Mouse (Mus musculus) urinary bladder, adult 2 months (tissue): ENCODE measurements around the gene Slc25a22. TPM values are rescaled to one million over a fixed set of nuclear protein-coding genes. Genes with fewer than 3 reads are reported as not detected.

Source experiments
- DNase-seq: peaks from one replicate; pipeline ENCODE4 v3.0.0; 2022; ENCODE audit warnings: low spot score
- polyA plus RNA-seq: library from polyadenylated mRNA; depleted of rRNA; stranded (reverse); fragments of >200 nt; gene quantifications from 2 replicates; pipeline ENCODE4 v1.2.3, GENCODE M21; 2012; rRNA removed

Slc25a22 gene
- 42.0 and 55.2 TPM in 2 replicates for polyA plus RNA-seq

DNA sequence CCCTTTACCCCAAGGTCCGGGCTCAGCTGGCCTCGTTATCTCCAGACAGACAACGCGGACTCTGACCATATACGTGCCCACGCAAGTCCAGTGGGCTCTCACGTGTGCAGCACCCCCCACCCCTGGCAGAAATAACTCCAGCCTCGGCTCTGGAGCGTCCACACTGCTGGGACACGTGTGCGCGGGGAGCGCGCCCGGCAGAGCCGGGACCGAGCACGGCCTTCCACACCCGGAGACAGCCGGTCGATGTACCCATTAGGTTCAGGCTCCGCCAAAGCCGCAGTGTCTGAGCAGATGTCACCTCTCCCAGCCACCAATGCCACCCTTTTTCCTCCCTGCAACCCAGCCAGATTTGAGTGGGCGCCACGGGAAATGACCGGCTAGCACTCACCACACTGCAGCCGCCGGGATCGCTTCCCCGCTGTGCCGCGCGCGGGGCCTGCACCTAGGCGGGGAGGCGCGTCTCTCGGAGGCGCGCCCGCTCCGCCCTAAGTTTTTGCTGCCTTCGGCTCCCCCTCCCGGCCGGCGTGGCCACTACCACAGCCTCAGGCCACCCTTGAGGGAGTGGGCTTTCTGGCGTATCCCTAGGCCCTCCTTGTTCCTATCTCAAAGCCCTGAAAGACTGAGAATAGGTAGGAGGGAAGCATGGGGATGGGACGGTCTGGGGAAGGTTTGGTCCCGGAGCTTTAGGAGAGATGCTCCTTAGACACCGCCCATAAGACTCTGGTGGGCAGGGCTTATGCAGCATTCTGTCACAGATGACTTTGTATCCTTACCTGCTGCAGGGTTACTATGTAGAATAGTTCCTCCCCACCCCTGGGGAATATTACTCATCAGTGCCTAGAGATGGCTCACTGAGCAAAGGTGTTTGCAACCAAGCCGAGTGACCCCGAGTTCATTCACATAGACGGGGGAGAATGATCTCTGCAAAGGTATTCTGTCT lies at the start of gene Slc25a22:
TSS of gene Slc25a22 (minus strand) at position 715 of the 943 bp plus-strand sequence.
- DNase-seq, result no peak

DNA sequence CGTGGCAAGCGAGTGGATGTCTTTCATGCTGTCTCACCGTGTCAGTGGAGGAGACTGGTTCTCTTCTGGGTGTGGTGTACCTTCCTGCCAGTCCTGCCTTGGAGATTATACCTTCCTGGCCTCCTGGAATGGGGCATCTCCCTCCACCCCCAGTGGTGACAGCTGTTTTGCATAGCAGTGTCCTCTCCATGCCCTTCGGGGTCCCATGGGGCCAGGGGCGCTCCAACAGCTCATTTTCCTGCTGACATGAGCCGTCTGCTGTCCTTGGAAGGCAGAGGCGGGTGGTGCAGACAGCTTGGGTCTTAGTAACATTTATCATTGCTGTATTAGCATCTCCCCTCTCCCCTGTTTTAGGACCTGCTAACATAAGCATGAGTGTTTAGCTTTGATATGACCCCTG lies 49.4 kb upstream of the Slc25a22 start:
- DNase-seq, result no peak

DNA sequence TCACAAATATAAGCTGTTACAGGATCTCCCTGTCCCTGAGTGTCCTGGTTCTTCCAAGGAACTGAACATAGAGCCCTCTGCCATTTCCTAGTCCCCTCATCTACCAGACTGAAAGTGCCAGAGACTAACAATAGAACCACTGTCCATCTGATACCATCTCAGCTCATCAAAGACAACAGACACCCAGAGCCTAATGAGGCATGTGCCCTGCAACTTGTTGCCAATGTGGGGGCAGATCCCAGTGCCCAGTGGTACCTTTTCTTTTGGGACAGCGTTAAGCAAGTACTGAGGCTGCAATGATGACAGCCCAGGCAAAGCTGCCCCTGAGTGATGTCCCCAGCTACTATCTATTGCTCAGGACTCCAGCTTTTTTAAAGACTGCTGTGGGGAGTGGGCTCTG lies 48.5 kb upstream of the Slc25a22 start:
- no peak for DNase-seq

DNA sequence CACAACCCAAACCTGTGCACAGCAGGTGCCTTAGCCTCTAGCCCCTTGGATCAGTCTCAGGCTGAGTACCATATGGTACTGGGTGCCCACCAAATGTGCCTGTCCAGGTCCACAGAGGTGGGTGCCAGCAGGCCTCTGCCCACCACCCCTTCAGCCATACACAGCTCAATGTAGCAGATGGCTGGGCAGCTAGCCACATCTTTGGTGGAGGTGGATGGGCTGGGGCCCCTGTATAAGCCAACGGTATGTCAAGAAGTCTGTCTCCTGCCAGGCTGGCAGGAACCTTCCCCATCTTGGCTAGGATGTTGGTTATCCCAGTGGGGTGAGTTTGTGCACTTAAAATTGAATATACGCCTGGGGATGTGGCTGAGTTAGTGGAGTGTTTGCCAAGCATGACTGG lies 47.9 kb upstream of the Slc25a22 start:
- no peak for DNase-seq

DNA sequence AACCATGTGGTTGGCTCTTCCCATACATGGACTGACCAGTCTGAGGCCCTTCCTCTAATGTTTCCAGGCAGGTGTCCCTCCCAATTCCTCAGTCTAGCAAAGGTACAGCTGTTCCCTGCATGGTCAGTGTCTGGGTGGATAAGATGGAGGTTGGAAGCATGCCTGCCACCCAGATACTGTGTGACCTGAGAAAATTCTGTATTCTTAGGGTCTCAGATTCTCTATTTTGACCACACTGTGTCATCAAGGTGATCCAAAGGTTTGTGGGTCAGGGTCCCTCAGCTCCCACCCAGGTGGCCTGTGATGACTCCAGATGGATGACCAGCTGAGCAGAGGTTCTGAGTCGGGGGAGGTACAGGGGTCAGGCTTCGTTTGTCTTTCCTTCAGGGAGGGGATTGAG lies 47.5 kb upstream of the Slc25a22 start:
- no peak for DNase-seq

DNA sequence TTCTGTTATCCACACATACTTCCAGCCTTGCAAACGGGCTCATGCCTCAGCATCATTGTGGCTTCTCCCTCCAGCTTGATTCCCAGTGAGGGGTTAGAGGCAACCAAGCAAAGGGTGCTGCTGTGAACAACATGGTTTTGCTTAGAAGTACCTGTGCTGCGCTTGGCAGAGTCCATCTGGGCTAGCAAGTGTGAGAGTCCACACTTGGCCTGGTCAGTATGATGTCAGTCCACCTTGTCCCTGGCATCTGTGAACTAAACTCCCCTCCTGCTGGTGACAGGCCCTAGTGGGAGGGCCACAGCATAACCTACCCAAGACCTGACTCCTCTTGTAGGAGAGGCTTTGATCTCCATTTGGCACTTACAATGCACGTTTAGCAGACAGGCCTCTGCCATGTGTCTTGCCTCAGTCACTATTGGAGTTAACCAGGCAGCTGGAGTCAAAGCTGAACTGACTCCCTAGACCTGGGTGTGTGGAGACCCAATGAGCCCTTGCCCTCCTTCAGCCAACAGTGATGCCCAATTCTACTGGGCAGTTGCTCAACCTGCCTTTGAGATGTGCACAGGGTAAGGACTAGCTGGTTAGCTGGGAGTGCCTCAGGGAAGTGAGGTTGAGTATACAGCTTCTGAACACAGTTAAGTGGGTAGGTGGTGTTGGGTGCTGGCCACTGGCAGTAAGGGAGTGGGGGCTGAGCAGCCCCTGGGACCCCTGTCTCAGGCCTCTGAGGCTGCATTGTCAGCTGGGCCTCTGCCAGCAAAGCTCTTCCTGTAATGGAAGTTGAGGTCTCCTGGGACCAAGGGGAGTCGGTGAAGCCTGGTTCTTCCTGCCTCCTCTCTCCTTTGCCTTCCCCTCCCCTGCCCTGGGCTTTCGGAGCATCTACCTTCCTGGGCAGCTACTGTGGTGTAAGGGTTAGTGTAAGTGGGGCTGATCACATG lies 46.8 kb upstream of the Slc25a22 start:
- DNase-seq, result no peak

DNA sequence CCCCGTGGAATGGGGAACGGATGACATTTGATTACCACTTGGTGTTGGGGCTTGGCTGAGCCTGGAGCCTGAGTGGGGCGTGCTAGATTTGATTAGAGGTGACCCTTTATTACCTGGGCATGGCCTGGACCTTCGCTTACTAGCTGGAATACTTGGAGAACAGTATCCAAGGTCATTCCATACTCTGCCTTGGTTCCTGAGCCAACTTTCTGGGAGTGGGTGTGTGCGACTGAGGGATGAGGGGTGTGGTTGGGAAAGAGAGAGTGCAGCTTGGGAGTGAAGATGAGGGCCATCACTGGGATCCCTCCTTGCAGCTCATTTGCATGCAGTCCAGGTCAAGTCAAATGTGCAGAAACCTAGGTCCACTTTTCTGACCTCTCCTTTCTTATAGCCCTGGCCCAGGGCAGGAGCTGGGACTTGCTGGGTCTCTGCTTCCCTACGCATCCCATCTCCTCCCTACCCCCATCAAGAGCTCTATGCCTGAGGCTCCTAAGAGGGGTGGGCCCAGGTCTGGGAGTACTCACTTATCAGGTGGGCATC lies 45.5 kb upstream of the Slc25a22 start:
- no peak for DNase-seq

DNA sequence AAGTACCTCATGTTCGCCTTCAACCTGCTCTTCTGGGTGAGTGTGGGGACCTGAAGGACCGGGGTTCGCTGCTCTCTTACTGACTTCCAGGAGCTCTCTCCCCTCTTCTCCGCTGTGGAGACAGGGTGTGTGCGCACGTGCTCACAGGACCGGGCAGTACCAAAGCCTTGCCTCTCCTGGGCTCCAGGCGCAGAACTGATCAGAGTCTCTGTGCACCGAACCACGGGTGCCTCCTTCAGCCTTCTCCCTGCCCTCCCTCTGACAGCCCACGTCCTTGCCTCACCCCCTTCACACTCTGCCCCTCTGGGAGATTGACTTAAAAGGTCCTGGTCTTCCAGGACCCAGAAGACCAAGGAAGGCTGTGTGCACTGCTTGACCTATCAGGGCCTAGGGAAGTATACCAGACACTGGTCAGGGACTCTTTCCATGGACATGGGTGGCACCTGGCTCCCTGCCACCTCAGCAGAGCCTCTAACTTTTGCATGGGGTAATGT lies 44.9 kb upstream of the Slc25a22 start:
- DNase-seq, result no peak

DNA sequence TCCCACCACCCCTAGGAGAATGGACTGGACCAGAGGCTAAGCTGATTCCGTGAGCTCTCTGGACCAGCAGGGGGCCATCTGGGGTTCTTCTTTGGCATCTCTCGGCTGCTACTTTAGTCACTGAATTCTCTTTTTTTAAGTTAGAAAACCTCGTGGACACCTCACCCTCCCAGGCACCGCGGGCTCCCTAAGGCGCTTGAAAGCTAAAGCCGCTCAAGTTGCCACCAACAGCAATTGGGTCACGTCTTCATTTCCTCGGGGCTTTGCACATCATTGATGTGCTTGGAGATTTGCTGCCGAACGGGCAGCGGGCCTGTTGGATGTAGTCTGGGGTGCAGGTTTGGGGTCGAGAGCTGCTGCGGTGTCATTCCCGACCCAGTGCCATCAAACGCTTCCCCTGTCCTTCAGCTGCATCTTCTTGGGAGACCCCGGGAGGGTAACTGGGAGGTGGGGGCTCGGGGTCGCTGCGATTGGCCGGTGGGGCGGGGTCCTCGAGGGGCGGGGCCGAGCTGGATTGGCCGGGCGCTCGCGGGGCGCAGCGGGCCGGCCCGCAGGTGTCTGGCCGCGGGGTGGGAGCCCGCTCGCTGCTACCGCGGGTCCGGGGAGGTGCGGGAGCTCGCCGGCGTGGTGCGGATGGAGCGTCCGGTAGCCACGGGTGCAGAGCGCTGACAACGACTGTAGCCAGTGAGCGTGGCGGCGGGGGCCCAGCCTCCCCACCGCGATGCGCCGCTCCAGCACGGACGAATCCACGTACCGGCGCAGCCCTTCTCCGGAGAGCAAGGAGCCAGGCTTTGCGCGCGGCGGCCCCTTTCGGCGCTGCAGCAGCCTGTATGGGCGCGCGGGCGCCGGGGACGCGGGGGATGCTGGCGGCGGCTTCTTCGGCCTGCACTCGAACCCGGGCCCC lies 44.1 kb upstream of the Slc25a22 start:
- DNase-seq, result no peak

DNA sequence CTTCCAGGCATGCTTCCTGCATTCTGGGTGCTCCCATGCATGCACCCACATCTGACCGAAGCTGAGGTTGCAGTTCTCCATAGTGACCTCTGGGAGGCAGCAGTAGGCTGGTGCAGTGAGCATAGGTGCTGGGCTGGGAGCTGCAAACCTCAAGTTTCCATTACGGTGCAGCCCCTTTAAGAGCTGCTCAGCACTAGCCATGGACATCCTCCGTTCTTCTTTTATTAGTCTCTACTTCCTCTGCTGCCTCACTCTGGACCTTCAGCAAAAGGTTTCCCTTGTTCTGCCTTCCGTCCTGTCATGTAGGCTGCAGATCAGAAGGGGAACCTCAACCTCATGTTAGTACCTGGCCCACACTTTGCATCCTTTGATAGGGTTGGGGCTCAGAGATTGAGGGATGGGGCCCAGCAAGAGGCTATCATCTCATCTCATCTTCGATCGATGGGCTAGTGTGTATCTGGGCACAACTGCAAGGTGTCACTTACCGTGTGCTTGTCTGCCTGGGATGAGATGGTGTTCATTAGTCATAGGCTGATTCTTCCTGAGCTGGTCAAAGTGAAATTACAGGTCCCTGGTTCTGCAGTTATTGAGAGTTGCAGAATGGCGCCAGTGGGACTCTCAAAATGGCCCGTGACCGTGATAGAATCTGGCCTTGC lies 43.3 kb upstream of the Slc25a22 start:
- DNase-seq, result no peak

DNA sequence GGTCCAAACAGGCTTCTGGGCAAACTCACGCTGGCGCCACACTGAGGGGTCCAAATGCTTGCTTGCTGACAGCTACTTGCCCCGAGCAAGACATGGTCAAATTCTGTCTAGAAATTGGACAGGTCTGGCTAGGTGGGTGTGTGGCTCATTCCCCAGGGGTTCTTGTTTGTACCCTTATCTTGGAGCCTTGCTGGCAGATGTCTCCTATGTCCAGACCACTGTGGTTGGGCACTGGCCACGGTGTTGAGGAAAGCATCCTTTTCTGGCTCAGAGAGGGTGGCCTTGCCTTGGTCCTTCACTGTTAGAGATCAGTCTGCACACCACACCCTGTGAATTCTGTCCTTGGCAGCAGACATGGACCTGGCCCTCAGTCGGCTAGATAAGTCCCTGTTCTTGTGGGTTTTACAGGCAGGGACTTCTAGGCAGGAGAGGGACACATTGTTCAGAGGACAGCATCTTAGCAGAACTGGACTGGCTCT lies 40.6 kb upstream of the Slc25a22 start:
- no peak for DNase-seq

DNA sequence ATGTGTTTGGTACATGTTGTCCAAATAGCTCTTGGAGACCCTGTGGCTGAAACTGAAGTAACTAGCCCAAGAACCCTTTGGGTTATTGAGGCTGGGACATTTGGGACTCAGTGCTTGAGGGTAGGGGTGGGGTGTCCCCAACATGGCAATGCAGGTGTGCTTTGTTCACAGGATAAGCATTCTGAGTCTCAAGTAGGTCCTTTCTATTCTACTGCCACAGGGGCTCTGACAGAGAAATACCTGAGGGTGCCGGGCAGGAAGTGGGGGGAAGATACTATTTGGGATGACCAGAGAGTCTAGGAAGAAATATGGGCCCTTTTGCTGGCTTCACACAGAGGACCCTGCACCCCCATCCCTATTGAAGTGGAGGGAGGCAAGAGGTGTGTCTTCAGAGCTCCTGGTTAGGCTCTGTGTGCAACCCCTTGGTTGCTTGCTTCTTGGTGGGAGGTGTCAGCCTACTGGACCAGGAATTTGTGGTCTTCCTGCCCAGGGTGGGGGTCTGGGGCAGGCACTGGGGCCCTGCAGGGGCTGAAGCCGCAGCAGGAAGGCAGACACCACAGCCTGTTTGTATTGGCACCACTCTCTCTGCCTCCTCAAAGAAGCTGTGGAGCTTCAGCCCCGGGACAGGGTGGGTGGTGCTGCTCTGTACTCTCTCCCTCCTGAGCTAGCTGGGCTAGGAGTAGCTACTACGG lies 40.0 kb upstream of the Slc25a22 start:
- no peak for DNase-seq

DNA sequence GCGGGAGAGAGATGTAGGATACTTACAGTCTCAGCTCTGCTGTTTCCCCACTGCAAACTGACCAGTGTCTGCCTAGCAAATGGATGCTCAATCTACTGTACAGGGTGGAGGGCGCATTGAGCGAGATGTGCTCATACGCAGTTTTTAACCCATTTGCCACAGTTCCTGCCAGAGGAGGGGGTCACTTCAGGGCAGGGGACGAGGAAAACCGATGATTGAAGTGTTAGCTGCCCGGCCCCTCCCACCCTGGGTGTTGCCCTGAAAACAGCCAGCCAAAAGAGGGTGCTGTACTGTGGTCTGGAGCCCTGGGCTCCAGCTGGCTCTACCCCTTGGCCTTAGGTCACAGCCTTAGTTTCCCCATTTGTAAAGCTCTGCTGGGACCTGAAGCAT lies 39.3 kb upstream of the Slc25a22 start:
- no peak for DNase-seq

DNA sequence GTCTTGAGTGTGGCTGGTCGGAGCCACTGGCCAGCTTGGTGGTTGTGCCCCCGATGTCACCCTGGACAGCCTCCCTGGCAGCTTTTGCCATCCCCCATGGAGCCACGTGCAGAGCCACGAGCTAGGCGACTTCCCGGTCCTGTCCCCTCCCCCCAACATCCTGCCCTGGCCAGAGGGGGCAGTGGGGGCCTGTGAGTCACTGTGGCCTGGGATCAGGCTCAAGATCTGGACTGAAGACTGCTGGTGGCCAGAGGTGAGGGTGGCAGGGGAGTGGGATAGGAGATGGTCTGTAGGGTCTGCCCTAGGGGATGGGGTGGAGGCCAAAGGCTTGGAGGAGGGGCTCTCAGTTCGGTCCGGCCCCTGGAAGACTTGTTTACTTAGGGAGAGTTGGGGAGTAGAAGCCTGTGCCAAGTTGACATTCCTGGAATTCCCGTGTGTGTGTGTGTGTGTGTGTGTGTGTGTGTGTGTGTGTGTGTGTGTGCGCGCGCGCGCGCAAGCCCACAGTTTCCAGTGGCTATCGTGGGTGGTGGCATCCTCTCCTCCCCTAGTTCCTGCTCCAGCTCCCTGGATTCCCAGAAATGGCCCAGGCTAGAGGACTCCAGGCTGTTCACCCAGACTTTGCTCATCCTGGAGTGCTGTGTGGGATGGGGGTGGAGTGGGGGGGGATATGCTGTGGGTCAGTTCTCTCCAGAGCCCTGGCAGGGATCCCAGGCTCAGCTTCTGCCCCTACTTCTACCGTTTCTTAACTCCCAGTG lies 38.7 kb upstream of the Slc25a22 start:
- peak; percentile 82 for DNase-seq

DNA sequence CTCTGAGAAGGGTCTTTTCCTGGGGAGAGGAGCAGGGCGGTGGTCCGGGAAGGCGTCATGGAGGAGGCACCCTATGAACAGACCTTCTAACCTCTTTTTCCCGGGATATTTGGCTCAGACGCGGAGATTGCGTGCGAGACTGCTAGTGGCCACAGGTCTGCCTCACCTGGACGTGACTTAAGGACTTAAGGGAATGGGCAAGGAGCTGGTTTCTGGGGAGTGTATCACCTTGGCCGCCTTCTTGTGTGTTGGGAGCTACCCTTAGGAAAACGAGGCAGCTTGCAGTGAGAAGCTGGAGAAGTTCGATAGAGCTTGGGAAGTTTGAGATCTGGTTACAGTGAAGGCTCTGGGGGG lies 38.1 kb upstream of the Slc25a22 start:
- DNase-seq, result no peak

DNA sequence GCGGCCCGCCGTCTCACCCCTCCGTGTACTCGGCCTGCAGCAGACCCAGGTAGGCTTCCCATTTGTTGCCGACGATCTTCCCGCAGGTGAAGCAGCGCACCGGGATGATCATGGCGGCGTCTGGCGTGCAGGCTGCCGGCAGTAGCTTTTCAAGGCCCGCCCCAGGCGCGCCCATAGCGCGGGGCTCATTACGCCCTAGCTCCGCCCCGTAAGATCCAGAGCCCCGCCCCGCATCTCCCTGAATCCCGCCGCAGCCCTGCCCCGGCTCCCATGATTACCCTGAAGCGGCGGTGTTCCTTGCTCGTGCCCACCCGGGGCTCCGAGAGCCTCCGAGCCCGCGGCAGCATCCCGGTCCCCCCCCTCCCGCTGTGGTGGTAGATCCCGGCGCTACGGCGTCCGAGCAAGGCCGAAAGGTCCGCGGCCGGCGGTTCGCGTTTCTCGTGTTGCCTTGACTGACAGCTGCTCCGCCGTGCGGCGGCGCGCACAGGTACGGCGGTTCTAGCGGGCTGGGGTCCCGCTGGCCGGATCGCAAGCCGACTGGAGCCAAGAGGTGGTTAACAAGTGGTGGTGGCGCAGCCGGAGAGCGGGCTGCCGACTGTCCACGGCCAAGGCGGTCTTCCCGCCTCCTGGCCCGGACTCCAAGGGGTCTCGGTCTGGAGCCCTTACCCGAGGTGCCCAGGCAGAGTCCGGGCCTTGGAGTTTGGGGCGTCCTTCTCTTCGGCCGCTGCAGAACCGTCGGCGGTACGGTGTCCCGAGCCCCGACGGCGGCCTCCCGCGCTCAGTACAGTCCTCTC lies 37.5 kb upstream of the Slc25a22 start, which contains the start of the genes Polr2l and Tspan4:
TSS of gene Polr2l (minus strand) at position 122 of the 794 bp plus-strand sequence.
TSS of gene Tspan4 (plus strand) at position 230 of the 794 bp plus-strand sequence.
- peak; percentile 88 for DNase-seq

DNA sequence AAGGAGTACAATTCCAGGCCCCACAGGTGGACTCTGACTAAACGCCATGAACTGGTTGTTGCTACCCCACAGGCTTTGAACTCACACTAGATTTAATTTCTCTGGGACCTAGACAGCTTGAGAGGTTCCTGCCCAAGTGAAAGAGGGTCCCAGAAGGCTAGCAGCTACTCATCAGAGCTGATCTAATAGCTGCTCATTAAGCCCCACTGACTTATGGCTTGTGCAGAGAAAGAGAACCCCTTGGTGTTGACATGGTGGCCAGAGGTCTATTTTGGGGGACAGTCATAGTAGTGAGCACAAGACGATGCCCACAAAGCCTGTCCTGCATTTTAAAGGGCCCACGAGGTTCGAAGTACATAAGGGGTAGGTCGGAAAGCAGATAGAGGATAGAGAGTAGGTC lies 36.5 kb upstream of the Slc25a22 start:
- no peak for DNase-seq

DNA sequence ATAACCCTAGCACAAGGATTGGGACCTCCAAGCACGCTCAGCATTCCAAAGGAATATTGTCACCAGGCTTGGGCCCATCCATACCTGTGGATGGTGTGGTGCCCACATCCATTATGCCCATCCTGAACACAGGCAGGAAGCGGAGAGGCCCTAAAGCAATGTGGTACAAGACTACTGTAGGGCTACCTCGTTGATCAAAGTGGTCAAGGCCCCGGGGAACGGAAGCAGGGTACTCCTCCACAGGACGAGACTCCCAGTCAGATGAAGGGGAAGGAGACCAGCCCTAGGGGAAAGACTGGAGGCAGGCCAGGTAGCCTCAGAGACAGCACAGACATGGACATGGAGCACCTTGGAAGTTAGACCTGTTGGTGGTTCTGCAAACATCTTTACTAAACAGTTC lies 35.1 kb upstream of the Slc25a22 start:
- no peak for DNase-seq
